Mouse (Mus musculus) neural tube, embryonic 14.5 days (tissue): ENCODE data around the gene Sprr2a2. TPM values are rescaled to one million over a fixed set of nuclear protein-coding genes. Genes with fewer than 3 reads are reported as not detected.
A peak's percentile ranks its signal among the peaks of the same experiment; 100 is the strongest.
"Not testable (repeated sequence)": the region's sequence is repeated elsewhere in the genome, so short reads cannot be mapped to it uniquely, and the experiment has no call there.

ENCODE experiments used
- ATAC-seq: fragments of 200-750 bp; cut with Nextera tagmentation; 2 replicates; pipeline ENCODE4 v1.8.0; 2017; ENCODE audit warnings: low read depth, mild to moderate bottlenecking, moderate TSS enrichment, moderate library complexity
- H3K27ac ChIP-seq: fragments of 300-500 bp; sonication (generic); 2 replicates; pipeline ENCODE4 v1.5.1; 2014; ENCODE audit warnings: low read depth, mild to moderate bottlenecking, control low read depth, low read length, moderate library complexity, mixed read lengths
- H3K27me3 ChIP-seq: fragments of 300-500 bp; sonication (generic); 2 replicates; pipeline ENCODE4 v1.6.1; 2014; ENCODE audit warnings: low read length; ENCODE audit not compliant: control insufficient read depth, insufficient read depth
- H3K36me3 ChIP-seq: fragments of 300-500 bp; sonication (generic); 2 replicates; pipeline ENCODE4 v1.6.1; 2014; ENCODE audit warnings: low read length, mixed read lengths; ENCODE audit not compliant: control insufficient read depth, insufficient read depth
- H3K4me1 ChIP-seq: fragments of 300-500 bp; sonication (generic); 2 replicates; pipeline ENCODE4 v1.6.1; 2014; ENCODE audit warnings: low read length; ENCODE audit not compliant: control insufficient read depth, insufficient read depth
- H3K4me2 ChIP-seq: fragments of 300-500 bp; sonication (generic); 2 replicates; pipeline ENCODE4 v1.6.1; 2014; ENCODE audit warnings: mild to moderate bottlenecking, low read depth, low read length, control low read depth
- H3K4me3 ChIP-seq: fragments of 300-500 bp; sonication (generic); 2 replicates; pipeline ENCODE4 v1.5.1; 2014; ENCODE audit warnings: low read depth, low read length, control low read depth, mixed read lengths
- H3K9ac ChIP-seq: fragments of 300-500 bp; sonication (generic); replicated peaks from 2 replicates; pipeline ENCODE4 v1.6.1; 2014; ENCODE audit warnings: low read depth, mild to moderate bottlenecking, control low read depth, low read length, mixed read lengths
- H3K9me3 ChIP-seq: fragments of 300-500 bp; sonication (generic); 2 replicates; pipeline ENCODE4 v1.6.1; 2016; ENCODE audit warnings: low read length; ENCODE audit not compliant: control insufficient read depth
- whole genome bisulfite sequencing: fragments of 180-500 bp; shearing (Covaris S2); extraction: QIAGEN DNeasy Blood & Tissue Kit; methylation state at CpG from one replicate; pipeline ENCODE4 v1.1.7; 2014; 5-methylcytosine and 5-hydroxymethylcytosine counted together
- polyA plus RNA-seq: library from polyadenylated mRNA; unstranded; fragments of >200 nt; fragmentation: Nextera tagmentation; extraction: Ambion mirVana; gene quantifications from 2 replicates; pipeline ENCODE4 v1.2.1, GENCODE M21; 2014

The Sprr2a2 gene
- polyA plus RNA-seq = not detected in 2 replicates

GRCm38 (mm10) chr3:92215569-92215968 lies at the start of gene Sprr2a2, which contains the start of gene Sprr2a1:
Gene Sprr2a2, plus strand, starts transcription at chr3:92215920.
Gene Sprr2a1, plus strand, starts transcription at chr3:92215799.
- H3K27ac ChIP-seq, H3K4me3 ChIP-seq, H3K36me3 ChIP-seq, H3K4me2 ChIP-seq, H3K27me3 ChIP-seq, H3K9me3 ChIP-seq, H3K9ac ChIP-seq, H3K4me1 ChIP-seq, ATAC-seq: not testable (repeated sequence)
- no CpG with 5 or more reads among the region's 2 CpGs for WGBS

DNA sequence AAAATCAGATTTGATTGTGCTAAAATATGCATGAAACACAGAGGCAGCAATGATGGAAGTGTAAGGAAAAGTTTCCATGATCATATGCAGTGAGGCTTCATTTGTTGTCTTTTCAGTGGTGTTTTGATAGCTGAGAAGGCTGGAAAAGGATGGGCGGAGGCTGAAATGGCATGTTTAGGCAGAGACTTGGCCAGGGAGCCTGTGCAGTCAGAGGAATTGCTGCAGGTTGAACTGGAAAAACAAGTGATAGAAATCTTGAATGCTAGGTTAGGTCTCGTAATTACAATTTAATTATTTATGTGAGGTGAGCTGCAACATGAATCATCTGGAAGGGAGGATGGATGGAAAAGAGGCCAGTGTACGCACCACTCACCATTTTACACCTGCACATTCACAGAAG lies 45.9 kb upstream of the Sprr2a2 start:
- H3K27me3 ChIP-seq = no peaks in the 10 kb centered on the region
- H3K4me1 ChIP-seq = no peaks in the 10 kb centered on the region
- no peak overlapping the region for H3K4me3 ChIP-seq
- H3K4me2 ChIP-seq = no peak overlapping the region
- WGBS = 85% methylated on average over 3 of the region's 3 CpGs
- H3K9ac ChIP-seq = no peak overlapping the region
- H3K9me3 ChIP-seq = no peaks in the 10 kb centered on the region
- no peaks in the 10 kb centered on the region for H3K36me3 ChIP-seq
- no peak for ATAC-seq
- no peak overlapping the region for H3K27ac ChIP-seq

DNA sequence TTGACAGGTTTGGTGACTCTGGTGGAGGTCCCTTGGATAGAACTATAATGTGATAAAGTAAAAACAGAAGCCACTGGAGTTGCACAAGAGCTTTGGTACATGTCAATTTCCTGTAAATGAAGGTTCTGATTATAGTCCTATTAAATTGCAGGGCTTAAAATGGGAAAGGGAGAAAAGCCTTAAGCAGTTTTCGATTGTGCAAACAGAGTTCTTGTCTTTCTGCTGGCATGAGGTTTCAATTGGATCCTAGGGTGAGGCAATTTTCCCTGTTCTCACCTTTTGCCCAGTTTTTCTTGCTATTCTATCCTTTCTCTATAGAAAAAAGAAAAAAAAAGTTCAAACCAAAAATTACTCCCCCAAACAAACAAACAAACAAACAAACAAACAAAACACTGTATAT lies 38.8 kb upstream of the Sprr2a2 start:
- Histone ChIP-seq H3K36me3 (no peaks in the 10 kb centered on the region), H3K27me3 (no peaks in the 10 kb centered on the region), H3K4me2 (no peak overlapping the region), H3K4me3 (no peak overlapping the region), H3K27ac (no peak overlapping the region), H3K9ac (no peak overlapping the region), H3K4me1 (no peaks in the 10 kb centered on the region), H3K9me3 (no peaks in the 10 kb centered on the region)
- no peak for ATAC-seq
- 94% methylated on average over 1 of the region's 1 CpGs for WGBS

GRCm38 (mm10) chr3:92195512-92196200 lies 20.1 kb upstream of the Sprr2a2 start:
- Histone ChIP-seq H3K36me3 (no peaks in the 10 kb centered on the region), H3K4me1 (no peaks in the 10 kb centered on the region), H3K4me3 (no peak overlapping the region), H3K9me3 (no peaks in the 10 kb centered on the region), H3K9ac (no peak overlapping the region), H3K27me3 (no peaks in the 10 kb centered on the region), H3K4me2 (no peak overlapping the region), H3K27ac (no peak overlapping the region)
- no peak for ATAC-seq
- WGBS = 85% methylated on average over 6 of the region's 6 CpGs

GRCm38 (mm10) chr3:92211133-92211925 lies 4.4 kb upstream of the Sprr2a2 start:
- WGBS = no CpG with 5 or more reads among the region's 16 CpGs
- not testable (repeated sequence) for H3K36me3 ChIP-seq, ATAC-seq, H3K4me2 ChIP-seq, H3K9me3 ChIP-seq, H3K4me3 ChIP-seq, H3K9ac ChIP-seq, H3K4me1 ChIP-seq, H3K27me3 ChIP-seq, H3K27ac ChIP-seq

DNA sequence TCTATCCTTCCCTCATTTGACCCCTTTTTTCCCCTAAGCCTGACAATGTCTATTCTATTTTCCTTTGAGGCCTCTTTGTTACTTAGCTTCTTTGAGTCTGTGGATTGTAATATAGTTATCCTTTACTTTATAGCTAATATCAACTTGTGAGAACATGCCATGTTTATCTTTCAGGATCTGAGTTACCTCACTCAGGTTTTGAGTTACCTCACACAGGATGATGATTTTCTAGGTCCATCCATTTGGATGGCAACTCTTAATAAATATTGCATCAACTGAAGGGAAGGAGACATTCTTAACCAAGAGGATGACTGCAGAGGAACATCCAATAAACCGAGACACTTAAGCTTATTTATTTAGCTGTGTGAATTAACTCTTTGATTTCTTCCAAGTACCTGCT lies 3.7 kb upstream of the Sprr2a2 start:
- H3K4me2 ChIP-seq, H3K36me3 ChIP-seq, H3K27me3 ChIP-seq, ATAC-seq, H3K9me3 ChIP-seq, H3K4me3 ChIP-seq, H3K9ac ChIP-seq, H3K4me1 ChIP-seq, H3K27ac ChIP-seq: not testable (repeated sequence)
- no CpG with 5 or more reads among the region's 1 CpGs for WGBS

DNA sequence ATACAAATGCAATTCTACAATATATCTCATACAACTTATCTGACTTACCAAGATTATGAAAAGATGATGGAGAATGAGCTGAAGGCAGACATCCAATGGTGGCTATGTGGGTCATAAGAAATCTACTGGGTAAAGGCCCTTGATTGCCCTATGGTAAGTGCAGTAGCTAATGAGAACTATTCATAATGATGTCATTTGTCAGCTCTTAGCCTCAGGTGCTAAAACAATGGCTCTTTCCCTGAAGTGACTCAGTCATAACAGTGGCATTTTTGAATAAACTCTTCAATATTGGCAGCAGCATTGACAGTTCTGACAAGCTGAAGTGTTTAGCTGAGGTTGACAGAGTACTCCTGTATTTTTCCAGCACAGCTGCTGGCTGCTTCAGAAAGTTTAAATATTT lies 2.1 kb upstream of the Sprr2a2 start:
- H3K9ac ChIP-seq, H3K36me3 ChIP-seq, H3K4me1 ChIP-seq, H3K9me3 ChIP-seq, H3K27me3 ChIP-seq, H3K27ac ChIP-seq, H3K4me3 ChIP-seq, H3K4me2 ChIP-seq: not testable (repeated sequence)
- 0 out of 2 replicates have a peak, but pooled peaks have one; percentile 11 for ATAC-seq

DNA sequence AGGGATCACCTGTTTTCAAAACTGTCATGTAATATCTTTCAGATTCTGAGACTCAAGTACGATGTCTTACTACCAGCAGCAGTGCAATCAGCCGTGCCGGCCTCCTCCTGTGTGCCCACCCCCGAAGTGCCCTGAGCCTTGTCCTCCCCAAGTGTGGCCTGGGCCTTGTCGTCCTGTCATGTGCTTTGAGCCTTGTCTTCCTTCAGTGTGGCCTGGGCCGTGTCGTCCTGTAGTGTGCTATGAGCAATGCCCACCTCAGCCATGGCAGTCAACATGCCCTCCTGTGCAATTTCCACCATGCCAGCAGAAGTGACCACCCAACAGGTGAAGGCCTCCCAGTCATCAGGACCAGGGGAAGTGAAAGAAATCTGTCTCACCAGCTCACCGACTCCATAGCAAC lies 3.3 kb downstream of the Sprr2a2 start:
- not testable (repeated sequence) for H3K36me3 ChIP-seq, H3K4me3 ChIP-seq, H3K4me1 ChIP-seq, H3K4me2 ChIP-seq, H3K27ac ChIP-seq, H3K9ac ChIP-seq, H3K27me3 ChIP-seq, H3K9me3 ChIP-seq
- WGBS = no CpG with 5 or more reads among the region's 8 CpGs
- peak; percentile 54; the same call in 1 of the 2 replicates for ATAC-seq

- not testable (repeated sequence) for H3K27me3 ChIP-seq, H3K4me2 ChIP-seq, H3K4me3 ChIP-seq, H3K4me1 ChIP-seq, H3K36me3 ChIP-seq, H3K9ac ChIP-seq, H3K9me3 ChIP-seq, H3K27ac ChIP-seq, ATAC-seq
Measured at GRCm38 (mm10) chr3:92223708-92224107, 8.0 kb downstream of the Sprr2a2 start.
